Mouse (Mus musculus) cerebellum, adult 11 months (tissue): Measurements from ENCODE around the gene Rtn4r.

ENCODE experiments used
- DNase-seq: peaks from one replicate; pipeline ENCODE4 v3.0.0; 2022

The Rtn4r gene

GRCm38 (mm10) chr16:18127241-18127861 lies at the start of gene Rtn4r:
Gene Rtn4r (plus strand): TSS chr16:18127642.
- peak; percentile 82 for DNase-seq

GRCm38 (mm10) chr16:18078314-18079015 lies 49.0 kb upstream of the Rtn4r start:
- no peak for DNase-seq

- no peak for DNase-seq
These were observed 48.1 kb upstream of the Rtn4r start for GRCm38 (mm10) chr16:18079300-18079699.

- DNase-seq = no peak
These were observed 47.3 kb upstream of the Rtn4r start for GRCm38 (mm10) chr16:18080171-18080570.

- DNase-seq = no peak
These were observed 46.2 kb upstream of the Rtn4r start for GRCm38 (mm10) chr16:18081149-18081827.

GRCm38 (mm10) chr16:18082291-18082690 lies 45.2 kb upstream of the Rtn4r start:
- DNase-seq = no peak

- peak; percentile 52 for DNase-seq
These were observed 44.1 kb upstream of the Rtn4r start for GRCm38 (mm10) chr16:18083231-18083951.

- no peak for DNase-seq
These were observed 43.2 kb upstream of the Rtn4r start for GRCm38 (mm10) chr16:18084262-18084661.

GRCm38 (mm10) chr16:18087101-18087500 lies 40.3 kb upstream of the Rtn4r start:
- no peak for DNase-seq

- DNase-seq = no peak
These were observed 31.1 kb upstream of the Rtn4r start for GRCm38 (mm10) chr16:18096348-18096747.

GRCm38 (mm10) chr16:18102816-18103215 lies 24.6 kb upstream of the Rtn4r start:
- no peak for DNase-seq

- no peak for DNase-seq
These were observed 24.1 kb upstream of the Rtn4r start for GRCm38 (mm10) chr16:18103366-18103765.

- no peak for DNase-seq
These were observed 23.6 kb upstream of the Rtn4r start for GRCm38 (mm10) chr16:18103808-18104207.

GRCm38 (mm10) chr16:18108221-18108966 lies 19.0 kb upstream of the Rtn4r start:
- DNase-seq = peak; percentile 83

- no peak for DNase-seq
These were observed 16.4 kb upstream of the Rtn4r start for GRCm38 (mm10) chr16:18111042-18111441.

- DNase-seq = peak; percentile 2
These were observed 11.0 kb upstream of the Rtn4r start for GRCm38 (mm10) chr16:18116467-18116866.

GRCm38 (mm10) chr16:18118285-18118684 lies 9.2 kb upstream of the Rtn4r start:
- no peak for DNase-seq

- peak; percentile 74 for DNase-seq
These were observed 8.3 kb upstream of the Rtn4r start for GRCm38 (mm10) chr16:18119031-18119730.

- peak; percentile 29 for DNase-seq
These were observed 4.7 kb upstream of the Rtn4r start for GRCm38 (mm10) chr16:18122740-18123139.

GRCm38 (mm10) chr16:18123471-18123870 lies 4.0 kb upstream of the Rtn4r start:
- DNase-seq = no peak

- peak; percentile 97 for DNase-seq
These were observed 3.4 kb upstream of the Rtn4r start for GRCm38 (mm10) chr16:18124040-18124439.

GRCm38 (mm10) chr16:18124626-18125025 lies 2.8 kb upstream of the Rtn4r start:
- DNase-seq = peak; percentile 73
